Mouse (Mus musculus): ENCODE measurements around the gene Dgka. TPM values are rescaled to one million over a fixed set of nuclear protein-coding genes. Genes with fewer than 3 reads are reported as not detected.
"Not testable (repeated sequence)": the region's sequence is repeated elsewhere in the genome, so short reads cannot be mapped to it uniquely, and the experiment has no call there.

Gene Dgka
- polyA plus RNA-seq, 1 experiment, result 13.2 TPM

DNA sequence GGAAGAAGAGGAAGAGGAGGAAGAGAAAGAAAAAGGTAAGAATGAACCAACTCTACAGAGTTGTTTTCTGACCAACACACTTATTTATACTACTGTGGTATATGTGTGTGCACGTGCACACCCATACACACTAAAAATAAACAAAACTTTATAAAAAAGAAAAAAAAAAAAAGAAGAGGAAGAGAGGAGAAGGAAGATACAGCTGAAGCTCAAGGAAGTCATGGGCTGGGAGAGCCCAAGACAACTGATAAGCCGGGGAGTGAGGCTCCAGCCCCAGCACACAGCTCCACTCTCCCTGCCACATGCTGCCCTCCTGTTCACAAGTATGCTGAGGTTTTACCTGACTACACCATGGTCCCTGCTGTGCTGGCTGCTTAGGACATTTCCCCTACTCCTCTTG is 4.4 kb downstream of the Dgka start:
- H3K27ac ChIP-seq (ENCODE audit: insufficient read depth, low read length), result no peak overlapping the region
- H3K4me3 ChIP-seq (ENCODE audit: insufficient read depth, low read length), result no peak overlapping the region
- peaks cover 3% of the 10 kb centered on the region; the same call in 1 of the 2 replicates for H3K4me1 ChIP-seq (ENCODE audit: control insufficient read depth, insufficient read depth, low read length)
- no peak for TF ChIP-seq CTCF (IDR thresholded peaks at IDR 0.05; ENCODE audit: extremely low read depth, insufficient read depth, low read length)
- TF ChIP-seq POLR2A (IDR thresholded peaks at IDR 0.05; ENCODE audit: extremely low read depth, insufficient read depth, low read length), result no peak

DNA sequence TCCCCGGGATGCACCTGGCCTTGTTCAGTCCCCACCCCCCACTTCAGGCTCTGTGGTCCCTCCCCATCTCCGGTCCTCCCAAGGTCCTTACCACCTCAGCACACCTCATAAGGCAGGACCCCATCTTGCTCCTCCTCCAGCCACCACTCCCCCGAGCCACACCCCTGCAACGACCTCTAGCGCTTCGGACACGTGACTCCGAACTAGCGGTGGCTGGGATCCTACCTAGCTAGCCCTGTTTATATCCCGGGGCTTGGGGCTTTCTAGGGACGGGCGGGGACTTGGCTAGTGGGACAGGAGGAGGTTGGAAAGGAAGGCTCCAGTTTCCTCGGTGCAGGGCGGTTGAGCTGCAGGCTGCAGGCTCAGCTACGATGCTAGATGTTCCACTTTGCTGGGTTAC is 7.2 kb downstream of the Dgka start:
- peak overlapping the region; percentile 44; the same call in 1 of the 2 replicates for H3K4me3 ChIP-seq (ENCODE audit: insufficient read depth, low read length)
- H3K4me1 ChIP-seq (ENCODE audit: control insufficient read depth, insufficient read depth, low read length), result no peaks in the 10 kb centered on the region
- H3K27ac ChIP-seq (ENCODE audit: insufficient read depth, low read length), result no peak overlapping the region
- no peak for TF ChIP-seq POLR2A (IDR thresholded peaks at IDR 0.05; ENCODE audit: extremely low read depth, insufficient read depth, low read length)
- TF ChIP-seq CTCF (IDR thresholded peaks at IDR 0.05; ENCODE audit: extremely low read depth, insufficient read depth, low read length), result no peak

GRCm38 (mm10) chr10:128731992-128732391 is 12.7 kb downstream of the Dgka start:
- H3K4me1 ChIP-seq (ENCODE audit: control insufficient read depth, insufficient read depth, low read length), result no peaks in the 10 kb centered on the region
- TF ChIP-seq POLR2A (IDR thresholded peaks at IDR 0.05; ENCODE audit: extremely low read depth, insufficient read depth, low read length) (no peak), CTCF (IDR thresholded peaks at IDR 0.05; ENCODE audit: extremely low read depth, insufficient read depth, low read length) (no peak)

DNA sequence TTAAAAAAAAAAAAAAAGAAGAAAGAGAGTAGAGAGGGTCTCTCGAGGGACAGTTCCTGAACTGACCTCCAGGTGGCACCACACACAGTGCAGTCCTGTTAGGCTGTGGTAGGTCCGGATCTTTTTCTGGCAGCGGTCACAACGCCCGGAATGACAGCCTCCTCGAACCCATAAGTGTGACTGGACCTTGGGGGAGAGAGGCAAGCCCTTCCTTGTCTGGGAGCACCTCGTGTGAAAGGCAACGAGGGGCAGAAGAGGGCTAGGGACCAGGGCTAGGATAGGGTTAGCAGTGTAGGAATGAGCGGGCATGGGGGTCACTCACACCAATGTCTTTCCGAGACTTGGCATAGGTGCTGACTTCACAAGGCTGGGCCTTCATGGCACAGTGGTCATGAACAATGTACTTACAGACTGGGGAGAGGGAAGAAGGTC is 13.6 kb downstream of the Dgka start:
- TF ChIP-seq POLR2A (IDR thresholded peaks at IDR 0.05; ENCODE audit: extremely low read depth, insufficient read depth, low read length) (no peak), CTCF (IDR thresholded peaks at IDR 0.05; ENCODE audit: extremely low read depth, insufficient read depth, low read length) (peak; percentile 77)
- Histone ChIP-seq H3K4me1 (ENCODE audit: control insufficient read depth, insufficient read depth, low read length) (no peaks in the 10 kb centered on the region), H3K4me3 (ENCODE audit: insufficient read depth, low read length) (no peak overlapping the region), H3K27ac (ENCODE audit: insufficient read depth, low read length) (no peak overlapping the region)

More at GRCm38 (mm10) chr10:128731992-128732391, 12.7 kb downstream of the Dgka start:
- Histone ChIP-seq H3K27ac (ENCODE audit: insufficient read depth, low read length) (no peak overlapping the region), H3K4me3 (ENCODE audit: insufficient read depth, low read length) (no peak overlapping the region)

DNA sequence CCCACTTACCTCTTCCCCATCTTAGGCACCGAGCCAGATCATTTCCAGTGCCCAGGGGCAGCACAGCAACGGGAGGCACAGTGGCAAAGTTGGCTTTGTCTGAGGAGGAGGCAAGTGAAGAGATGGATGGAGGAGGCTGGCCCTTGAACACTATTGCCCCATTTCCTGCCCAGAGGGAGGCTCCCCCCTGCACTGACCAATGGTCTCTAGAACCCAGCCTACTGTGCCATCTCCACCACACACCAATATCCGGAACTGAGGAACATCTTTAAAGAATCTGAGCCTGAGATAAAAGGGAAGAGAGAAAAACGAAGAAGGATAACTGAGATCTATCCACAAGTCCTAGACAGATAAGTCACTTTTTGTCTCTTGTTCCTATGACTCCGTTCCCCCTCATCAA is 16.6 kb downstream of the Dgka start:
- Histone ChIP-seq H3K4me3 (ENCODE audit: insufficient read depth, low read length) (no peak overlapping the region), H3K27ac (ENCODE audit: insufficient read depth, low read length) (no peak overlapping the region), H3K4me1 (ENCODE audit: control insufficient read depth, insufficient read depth, low read length) (no peaks in the 10 kb centered on the region)
- TF ChIP-seq CTCF (IDR thresholded peaks at IDR 0.05; ENCODE audit: extremely low read depth, insufficient read depth, low read length) (no peak), POLR2A (IDR thresholded peaks at IDR 0.05; ENCODE audit: extremely low read depth, insufficient read depth, low read length) (no peak)

- H3K4me1 ChIP-seq (ENCODE audit: control insufficient read depth, insufficient read depth, low read length); H3K27ac ChIP-seq (ENCODE audit: insufficient read depth, low read length); H3K4me3 ChIP-seq (ENCODE audit: insufficient read depth, low read length): not testable (repeated sequence)
Measured at GRCm38 (mm10) chr10:128725466-128725865, 19.2 kb downstream of the Dgka start.

GRCm38 (mm10) chr10:128715559-128716537 is 28.8 kb downstream of the Dgka start:
- Histone ChIP-seq H3K4me3 (ENCODE audit: insufficient read depth, low read length) (no peak overlapping the region), H3K4me1 (ENCODE audit: control insufficient read depth, insufficient read depth, low read length) (no peaks in the 10 kb centered on the region)
- TF ChIP-seq CTCF (IDR thresholded peaks at IDR 0.05; ENCODE audit: extremely low read depth, insufficient read depth, low read length), result no peak
- TF ChIP-seq POLR2A (IDR thresholded peaks at IDR 0.05; ENCODE audit: extremely low read depth, insufficient read depth, low read length), result no peak

DNA sequence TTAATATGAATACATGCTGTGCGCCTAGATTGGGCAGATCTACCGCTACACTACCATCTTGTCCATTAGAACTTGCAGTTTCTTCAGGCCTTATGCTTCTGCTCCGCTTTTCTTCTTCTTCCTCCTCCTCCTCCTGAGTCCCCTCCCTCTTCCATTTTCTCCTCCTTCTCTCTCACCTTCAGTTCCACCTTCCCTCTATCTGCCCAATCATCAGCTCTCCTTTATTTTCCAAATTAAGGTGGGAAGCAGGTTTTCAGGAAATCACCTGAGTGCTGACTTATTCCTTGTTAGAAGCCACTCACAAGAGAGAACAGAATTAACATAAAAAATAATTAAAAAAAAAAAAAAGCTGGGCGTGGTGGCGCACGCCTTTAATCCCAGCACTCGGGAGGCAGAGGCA is 33.3 kb downstream of the Dgka start:
- not testable (repeated sequence) for H3K4me1 ChIP-seq (ENCODE audit: control insufficient read depth, insufficient read depth, low read length); H3K4me3 ChIP-seq (ENCODE audit: insufficient read depth, low read length); H3K27ac ChIP-seq (ENCODE audit: insufficient read depth, low read length)

More at GRCm38 (mm10) chr10:128715559-128716537, 28.8 kb downstream of the Dgka start:
- no peak overlapping the region for H3K27ac ChIP-seq (ENCODE audit: insufficient read depth, low read length)

- TF ChIP-seq POLR2A (IDR thresholded peaks at IDR 0.05; ENCODE audit: extremely low read depth, insufficient read depth, low read length) (no peak), CTCF (IDR thresholded peaks at IDR 0.05; ENCODE audit: extremely low read depth, insufficient read depth, low read length) (no peak)
- Histone ChIP-seq H3K4me3 (ENCODE audit: insufficient read depth, low read length) (peak overlapping the region; percentile 74), H3K4me1 (ENCODE audit: control insufficient read depth, insufficient read depth, low read length) (no peaks in the 10 kb centered on the region), H3K27ac (ENCODE audit: insufficient read depth, low read length) (no peak overlapping the region)
Measured at GRCm38 (mm10) chr10:128705317-128705693, 39.4 kb downstream of the Dgka start.

Measured in cortical plate, adult 2 months (tissue).